Mouse (Mus musculus) frontal cortex, postnatal 36 days (tissue): ENCODE measurements around the gene Tet3.

ENCODE experiments used
- DNase-seq, 2 experiments: peaks; one replicate each; pipeline ENCODE4 v3.0.0; 2022; ENCODE audit warnings: low spot score in 2 of 2

Gene Tet3

DNA sequence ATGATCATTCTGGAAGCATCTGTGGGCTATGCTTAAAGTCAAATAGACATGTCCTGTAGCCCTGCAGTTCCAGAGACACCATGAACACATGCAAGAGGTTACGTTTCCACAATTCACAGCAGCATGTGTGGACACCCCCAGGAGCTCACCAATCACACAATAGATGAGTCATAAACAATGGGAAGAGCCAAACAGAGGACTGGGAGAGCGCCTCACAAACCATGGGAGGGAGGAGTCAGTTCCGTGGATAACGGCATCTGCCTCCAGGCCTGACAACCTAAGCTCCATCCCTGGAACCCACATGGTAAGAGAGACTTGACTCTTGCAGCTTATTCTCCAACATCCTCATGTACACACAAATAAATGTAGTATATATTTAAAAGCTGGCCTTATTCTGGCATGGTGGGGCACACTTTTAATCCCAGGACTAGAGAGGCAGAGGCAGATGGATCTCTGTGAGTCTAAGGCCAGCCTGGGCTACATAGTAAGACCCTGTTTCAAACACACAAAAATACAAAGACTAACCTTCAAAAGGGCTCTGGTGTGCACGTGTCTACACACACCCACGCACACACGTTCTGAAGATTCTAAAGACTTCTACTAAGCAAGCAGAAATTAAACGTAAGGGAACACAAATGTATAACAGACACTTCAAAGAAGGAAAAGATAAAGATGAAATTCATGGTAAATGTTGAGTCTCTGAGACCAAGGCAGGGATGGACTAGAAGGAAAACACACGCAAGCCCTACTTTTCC, 44.1 kb downstream of the Tet3 start:
- DNase-seq = no peak

GRCm38 (mm10) chr6:83413686-83414085, 45.2 kb downstream of the Tet3 start:
- no peak for DNase-seq

GRCm38 (mm10) chr6:83412854-83413401, 46.0 kb downstream of the Tet3 start:
- DNase-seq = no peak

GRCm38 (mm10) chr6:83412362-83412853, 46.5 kb downstream of the Tet3 start:
- no peak for DNase-seq

- no peak for DNase-seq
Measured at GRCm38 (mm10) chr6:83411635-83412361, 47.1 kb downstream of the Tet3 start.

GRCm38 (mm10) chr6:83410046-83410706, 48.7 kb downstream of the Tet3 start:
- DNase-seq = no peak

DNA sequence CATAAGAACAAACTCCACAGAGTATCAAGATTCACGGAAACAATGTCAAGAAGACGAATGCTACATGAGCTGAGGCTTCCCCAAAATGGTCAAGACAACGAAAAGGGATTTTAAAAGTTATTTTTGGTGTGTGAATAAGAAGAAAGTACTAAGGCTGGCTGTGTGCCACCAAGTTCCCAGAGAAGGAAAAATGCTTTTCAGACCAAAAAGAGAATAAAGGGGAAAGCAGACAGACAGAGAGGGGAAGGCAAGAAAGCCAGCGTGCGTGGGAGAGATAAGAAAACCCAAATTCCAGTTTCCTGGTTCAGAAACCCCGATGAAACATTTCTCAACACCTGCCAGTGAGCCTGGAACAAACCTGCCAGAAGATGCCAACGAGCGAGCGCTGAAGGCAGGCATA, 50.4 kb downstream of the Tet3 start:
- peak in 1 of 2 experiments; percentile 60 for DNase-seq

DNA sequence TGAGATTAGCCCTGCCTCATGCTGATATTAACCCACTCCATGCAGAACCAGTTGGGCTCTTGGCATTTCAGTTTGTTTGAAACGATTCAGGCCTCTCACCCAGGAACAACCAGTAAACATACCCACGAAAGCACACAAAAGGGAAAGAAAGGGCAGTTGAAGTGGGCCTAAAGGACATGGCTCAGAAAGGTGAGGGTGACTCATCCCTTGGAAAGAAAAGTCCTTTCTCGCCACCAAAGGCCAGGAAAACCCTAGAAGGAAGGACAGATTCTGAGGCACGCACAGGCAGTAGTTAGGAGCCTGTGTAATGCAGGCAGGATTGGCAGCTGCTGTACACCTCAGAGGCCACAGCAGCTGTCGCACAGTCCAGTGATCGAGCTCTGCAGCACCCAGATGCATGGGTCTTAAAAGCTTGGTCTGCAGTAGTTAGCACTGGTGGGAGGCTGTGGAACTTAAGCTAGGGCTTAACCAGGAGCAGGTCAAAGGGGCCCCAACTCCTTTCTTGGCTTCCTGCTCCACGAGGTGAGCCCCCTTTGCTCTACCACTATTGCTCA, 53.3 kb downstream of the Tet3 start:
- DNase-seq = no peak

DNA sequence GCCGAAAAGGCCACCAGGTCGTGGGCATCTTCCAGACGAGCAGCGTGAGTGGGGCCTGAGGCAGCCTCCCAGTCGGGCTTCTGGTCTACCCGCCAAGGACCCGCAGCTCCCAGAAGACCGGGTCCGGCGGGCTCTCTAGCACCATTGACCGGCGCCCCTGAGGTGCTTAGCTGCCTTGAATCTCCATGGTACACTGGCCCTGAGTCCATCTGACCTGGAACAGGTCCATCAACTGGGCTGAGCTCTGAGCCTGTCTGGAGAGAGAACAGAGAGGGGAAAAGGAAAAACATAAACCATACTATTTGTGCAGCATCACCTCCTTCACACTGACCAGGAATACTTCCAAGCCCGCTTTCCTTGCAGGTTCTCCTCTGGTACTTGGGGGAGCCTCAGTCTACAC, 54.3 kb downstream of the Tet3 start:
- DNase-seq = no peak

DNA sequence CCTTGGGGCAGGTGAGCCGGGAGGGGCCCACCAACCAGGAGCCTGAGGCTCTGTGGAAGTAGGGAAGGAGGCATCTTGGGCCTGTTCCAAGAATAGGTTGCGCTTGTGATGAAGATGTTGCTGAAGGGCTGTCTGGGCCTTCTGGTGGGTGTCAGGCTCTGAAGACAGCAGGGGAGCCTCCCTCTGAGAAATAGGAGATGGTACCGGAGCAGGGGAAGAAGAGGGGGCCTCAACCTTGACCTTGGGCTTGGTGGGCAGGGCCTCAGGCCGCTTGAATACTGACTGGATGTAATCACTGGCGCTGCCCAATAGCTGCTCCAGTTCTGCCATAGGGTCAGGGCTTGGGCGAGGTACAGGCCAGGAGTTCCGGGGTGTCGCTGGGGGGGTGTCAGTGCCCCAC, 55.4 kb downstream of the Tet3 start:
- DNase-seq = no peak

DNA sequence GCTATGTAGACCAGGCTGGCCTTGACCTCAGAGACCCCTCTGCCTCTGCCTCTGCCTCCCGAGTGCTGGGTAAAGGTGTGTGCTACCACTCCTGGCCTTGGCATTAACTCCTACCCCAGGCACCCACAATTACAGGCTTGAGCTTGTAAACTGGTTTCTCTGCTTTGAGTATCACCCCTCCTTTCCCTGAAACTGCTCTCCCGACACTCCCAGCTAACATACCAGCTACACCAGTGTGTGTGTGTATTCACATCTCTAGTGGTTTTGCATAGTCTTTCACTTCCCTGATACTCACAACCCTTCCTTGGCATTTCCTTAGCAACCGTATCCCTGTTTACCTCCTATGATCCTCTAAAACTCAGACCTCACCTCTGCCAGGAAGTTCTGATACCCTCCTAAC, 59.1 kb downstream of the Tet3 start:
- DNase-seq = no peak

GRCm38 (mm10) chr6:83397728-83398127, 61.2 kb downstream of the Tet3 start:
- no peak for DNase-seq

- no peak for DNase-seq
Measured at GRCm38 (mm10) chr6:83396711-83397110, 62.2 kb downstream of the Tet3 start.

GRCm38 (mm10) chr6:83395544-83396229, 63.2 kb downstream of the Tet3 start:
- no peak for DNase-seq

DNA sequence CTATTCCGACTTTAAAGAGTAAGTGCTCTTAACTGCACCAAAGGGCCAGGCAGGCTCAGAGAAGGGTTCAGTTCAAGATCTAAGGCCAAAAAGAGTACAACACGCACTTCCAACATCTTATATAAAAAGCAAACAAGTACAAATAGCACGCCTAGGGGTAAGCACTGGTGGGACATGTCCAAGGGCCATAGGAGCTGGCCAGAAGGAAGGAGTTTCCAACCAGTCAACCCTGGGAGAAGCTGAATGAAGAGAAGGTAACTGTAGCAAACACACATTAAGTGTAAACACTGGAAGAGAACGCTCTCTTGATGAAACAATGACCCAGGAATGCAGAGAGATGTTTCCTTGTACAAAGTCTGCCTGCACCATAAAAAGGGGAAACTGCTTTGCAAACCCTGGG, 64.8 kb downstream of the Tet3 start:
- DNase-seq = no peak

DNA sequence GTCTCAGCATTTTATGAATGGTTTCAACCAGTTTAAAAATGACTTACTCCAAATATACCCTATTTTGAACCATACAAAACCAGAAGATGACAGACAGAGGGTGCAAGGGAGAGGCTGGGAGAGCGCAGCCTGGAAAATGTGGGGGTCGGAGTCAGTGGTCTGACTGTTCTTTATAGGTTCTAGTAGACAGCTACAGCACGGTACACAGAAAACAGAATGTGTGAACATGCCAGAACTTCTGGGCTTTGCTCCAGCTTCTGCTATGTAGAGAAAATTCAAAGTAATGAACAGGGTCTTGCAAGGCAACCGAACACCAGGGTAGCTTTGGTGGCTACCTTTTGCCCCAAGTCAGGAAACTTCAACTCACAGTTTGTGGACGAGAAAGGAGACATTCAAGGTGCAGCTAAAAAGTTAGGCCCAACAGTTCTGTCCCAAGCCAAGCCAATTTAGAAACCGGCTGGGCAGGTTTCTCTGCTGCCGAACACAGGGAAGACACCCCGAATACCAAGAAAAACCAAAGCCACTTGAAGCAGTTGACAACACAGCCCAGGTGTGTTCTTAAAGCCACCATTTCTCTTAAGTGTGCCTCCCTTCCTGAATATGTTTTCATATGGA, 66.6 kb downstream of the Tet3 start:
- DNase-seq = peak in 1 of 2 experiments; percentile 50

DNA sequence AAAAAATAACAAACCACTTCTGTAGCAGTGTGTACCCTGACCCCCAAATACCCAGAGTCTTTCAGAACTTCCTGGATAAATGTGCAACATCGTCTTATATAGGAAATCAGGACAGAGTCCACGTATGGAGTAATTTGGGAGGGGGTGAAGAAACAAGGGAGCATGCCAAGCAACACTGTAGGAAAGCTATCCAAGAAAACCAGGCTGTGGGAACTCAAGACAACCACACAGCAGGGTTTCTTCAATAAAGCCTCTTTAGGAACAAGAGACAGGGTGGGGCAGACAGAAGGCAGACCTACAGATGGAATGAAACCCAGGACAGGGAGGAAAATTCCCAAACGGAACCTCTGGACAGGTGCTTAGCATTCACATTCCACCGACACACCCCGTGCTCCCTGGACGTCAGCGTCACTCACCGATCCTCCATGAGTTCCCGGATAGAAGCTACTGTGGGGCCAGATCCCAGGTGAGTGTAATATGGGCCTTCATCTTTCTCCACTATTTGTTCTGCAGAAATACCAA, 73.3 kb downstream of the Tet3 start:
- DNase-seq = no peak

GRCm38 (mm10) chr6:83381510-83382491, 77.1 kb downstream of the Tet3 start:
- DNase-seq = no peak

DNA sequence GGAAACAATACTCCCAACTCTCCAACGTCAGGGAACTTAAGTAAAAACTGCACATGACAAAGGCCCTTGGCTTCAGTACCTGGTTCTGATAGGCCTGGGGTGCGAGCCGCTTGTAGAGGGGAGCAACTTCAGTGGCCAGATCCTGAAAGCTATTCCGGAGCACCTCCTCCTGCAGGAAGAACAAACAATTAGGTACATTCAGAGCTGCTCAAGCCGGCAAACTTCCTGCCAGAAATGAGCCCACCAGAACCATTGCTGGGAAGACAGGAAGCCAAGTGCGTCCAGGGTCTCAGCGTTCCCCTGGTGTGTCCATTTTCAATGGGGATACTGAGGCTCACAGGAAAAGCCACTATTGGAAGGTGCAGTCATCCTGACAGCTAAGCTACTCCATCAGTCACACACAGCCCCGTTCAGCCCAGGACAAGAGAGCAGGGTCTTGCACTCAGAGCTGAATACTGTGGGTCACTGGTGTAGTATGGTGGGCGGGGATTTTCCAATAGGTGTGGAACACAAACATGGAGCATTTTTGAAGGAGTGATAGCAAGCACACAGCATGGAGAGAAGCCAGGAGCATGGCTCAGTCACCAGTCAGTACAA, 85.1 kb downstream of the Tet3 start:
- no peak for DNase-seq
